Mouse (Mus musculus) heart, embryonic 10.5 days (tissue): ENCODE measurements around the gene Pih1d1. TPM values are rescaled to one million over a fixed set of nuclear protein-coding genes. Genes with fewer than 3 reads are reported as not detected.

ENCODE experiments used
- DNase-seq: peaks from one replicate; pipeline ENCODE4 v3.0.0-alpha.2; 2017; ENCODE audit warnings: low spot score
- H3K27ac ChIP-seq: fragments of 300-500 bp; sonication (generic); 2 replicates; pipeline ENCODE4 v1.5.1; 2016; ENCODE audit warnings: mild to moderate bottlenecking
- H3K27me3 ChIP-seq: fragments of 300-500 bp; sonication (generic); 2 replicates; pipeline ENCODE4 v1.6.1; 2016; ENCODE audit warnings: mild to moderate bottlenecking; ENCODE audit not compliant: poor library complexity, insufficient read depth, severe bottlenecking
- H3K36me3 ChIP-seq: fragments of 300-500 bp; sonication (generic); 2 replicates; pipeline ENCODE4 v1.6.1; 2016; ENCODE audit warnings: mild to moderate bottlenecking, moderate library complexity
- H3K4me1 ChIP-seq: fragments of 300-500 bp; sonication (generic); 2 replicates; pipeline ENCODE4 v1.6.1; 2016; ENCODE audit warnings: mild to moderate bottlenecking
- H3K4me3 ChIP-seq: fragments of 300-500 bp; sonication (generic); 2 replicates; pipeline ENCODE4 v1.5.1; 2016; ENCODE audit warnings: mild to moderate bottlenecking, moderate library complexity
- H3K9me3 ChIP-seq: fragments of 300-500 bp; sonication (generic); 2 replicates; pipeline ENCODE4 v1.6.1; 2016; ENCODE audit warnings: mild to moderate bottlenecking, moderate library complexity
- WGBS: fragments of 180-500 bp; shearing (Covaris S2); methylation state at CpG from one replicate; pipeline ENCODE4 v1.1.7; 2016; 5-methylcytosine and 5-hydroxymethylcytosine counted together
- polyA plus RNA-seq: library from polyadenylated mRNA; unstranded; fragments of >200 nt; fragmentation: Nextera tagmentation; extraction: Ambion mirVana; gene quantifications from 2 replicates; pipeline ENCODE4 v1.2.1, GENCODE M21; 2016

Gene Pih1d1
- polyA plus RNA-seq, 1 experiment from 2014 or later, result 102 TPM

DNA sequence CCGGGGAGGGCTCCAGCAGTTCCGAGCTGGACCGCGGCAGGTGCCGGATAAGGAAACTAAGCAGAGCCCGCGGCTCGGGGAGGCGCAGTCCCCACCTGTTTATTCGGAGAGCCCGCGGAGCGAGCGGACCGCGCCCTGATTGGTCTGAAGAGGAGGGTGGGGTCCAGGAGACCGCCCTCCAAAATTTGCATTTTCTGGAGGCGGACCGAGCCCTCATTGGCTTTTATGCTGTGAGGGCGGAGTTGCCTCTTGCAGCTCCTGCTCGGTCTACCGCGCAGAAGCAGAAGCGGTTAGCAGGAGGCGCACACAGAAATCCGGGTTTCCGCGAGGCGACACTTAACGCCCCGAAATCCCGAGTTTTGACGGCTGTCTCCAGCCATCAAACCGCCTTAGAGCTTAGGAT is 28.1 kb downstream of the Pih1d1 start:
- H3K36me3 ChIP-seq, result no peaks in the 10 kb centered on the region
- H3K4me1 ChIP-seq, result peaks cover 26% of the 10 kb centered on the region
- DNase-seq, result peak; percentile 95
- peaks cover 100% of the 10 kb centered on the region for H3K27me3 ChIP-seq
- WGBS, result under 1% methylated on average over 34 of the region's 34 CpGs
- peak overlapping the region; percentile 49 for H3K4me3 ChIP-seq
- H3K27ac ChIP-seq, result no peak overlapping the region
- H3K9me3 ChIP-seq, result no peaks in the 10 kb centered on the region

DNA sequence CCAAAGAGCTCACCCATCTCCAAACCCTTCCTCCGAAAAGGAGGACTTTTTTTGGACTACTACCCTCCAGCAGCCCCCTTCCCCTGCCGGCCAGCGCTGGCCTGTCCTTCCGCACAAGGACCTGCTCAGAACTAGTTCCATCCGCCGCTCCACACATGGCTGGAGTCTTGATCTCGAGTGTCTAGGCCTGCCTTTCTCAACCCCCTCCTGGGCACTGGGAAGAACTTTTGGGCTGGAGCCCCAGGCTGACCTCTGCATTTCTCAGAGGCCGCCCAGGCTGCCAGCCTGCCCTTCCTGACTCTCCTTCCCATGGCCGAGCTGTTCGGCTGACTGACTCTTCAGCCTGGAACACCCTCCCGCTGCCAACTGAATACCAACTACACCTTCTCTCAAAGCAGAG is 28.5 kb downstream of the Pih1d1 start:
- Histone ChIP-seq H3K4me3 (peak overlapping the region; percentile 49), H3K9me3 (no peaks in the 10 kb centered on the region), H3K4me1 (peaks cover 26% of the 10 kb centered on the region), H3K27ac (no peak overlapping the region), H3K27me3 (peaks cover 99% of the 10 kb centered on the region), H3K36me3 (no peaks in the 10 kb centered on the region)
- WGBS, result 21% methylated on average over 11 of the region's 11 CpGs
- no peak for DNase-seq

DNA sequence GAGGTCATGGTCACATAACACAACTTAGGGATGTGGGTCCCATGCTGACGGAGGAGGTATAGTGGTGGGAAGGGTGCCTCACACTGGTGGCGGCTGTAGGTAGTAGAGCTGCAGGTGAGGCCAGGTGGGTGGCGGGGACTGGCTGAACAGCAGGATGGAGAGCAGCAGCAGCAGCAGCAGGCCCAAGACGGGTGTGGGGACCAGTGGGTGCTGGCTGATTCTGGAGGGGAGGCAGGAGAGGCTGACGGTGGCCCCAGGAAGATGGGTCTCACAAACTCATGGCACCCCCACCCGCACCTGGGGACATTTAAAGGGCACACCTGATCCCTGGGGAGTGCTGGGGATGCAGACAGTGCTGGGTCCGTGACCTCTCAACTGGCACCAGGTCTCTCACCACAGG is 29.6 kb downstream of the Pih1d1 start:
- peaks cover 99% of the 10 kb centered on the region for H3K27me3 ChIP-seq
- H3K4me3 ChIP-seq, result no peak overlapping the region
- no peaks in the 10 kb centered on the region for H3K9me3 ChIP-seq
- peaks cover 26% of the 10 kb centered on the region for H3K4me1 ChIP-seq
- DNase-seq, result no peak
- WGBS, result 64% methylated on average over 7 of the region's 7 CpGs
- no peaks in the 10 kb centered on the region for H3K36me3 ChIP-seq
- no peak overlapping the region for H3K27ac ChIP-seq

DNA sequence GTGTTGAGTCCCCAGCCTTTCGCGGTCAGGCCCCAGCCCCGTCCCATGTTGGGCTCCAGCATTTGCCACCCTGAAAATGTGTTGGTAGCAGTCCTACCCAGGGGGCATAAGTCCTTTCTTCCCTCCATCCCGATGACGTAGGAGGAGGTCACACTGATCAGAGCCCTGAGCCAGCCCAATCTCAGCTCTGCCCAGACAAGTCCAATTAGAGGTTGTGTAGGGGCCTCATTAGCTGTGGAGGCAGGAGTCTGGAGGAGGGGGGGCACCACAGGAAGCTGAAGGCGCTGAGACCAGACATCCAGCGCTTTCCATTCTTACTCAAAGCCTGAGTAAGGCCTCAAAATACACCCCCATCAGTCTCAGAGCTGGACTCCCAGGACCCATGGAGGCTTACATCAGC is 31.8 kb downstream of the Pih1d1 start:
- Histone ChIP-seq H3K4me3 (no peak overlapping the region), H3K27me3 (peaks cover 98% of the 10 kb centered on the region), H3K4me1 (peaks cover 22% of the 10 kb centered on the region), H3K9me3 (no peaks in the 10 kb centered on the region), H3K27ac (no peak overlapping the region), H3K36me3 (no peaks in the 10 kb centered on the region)
- DNase-seq, result no peak
- WGBS, result 67% methylated on average over 7 of the region's 7 CpGs

DNA sequence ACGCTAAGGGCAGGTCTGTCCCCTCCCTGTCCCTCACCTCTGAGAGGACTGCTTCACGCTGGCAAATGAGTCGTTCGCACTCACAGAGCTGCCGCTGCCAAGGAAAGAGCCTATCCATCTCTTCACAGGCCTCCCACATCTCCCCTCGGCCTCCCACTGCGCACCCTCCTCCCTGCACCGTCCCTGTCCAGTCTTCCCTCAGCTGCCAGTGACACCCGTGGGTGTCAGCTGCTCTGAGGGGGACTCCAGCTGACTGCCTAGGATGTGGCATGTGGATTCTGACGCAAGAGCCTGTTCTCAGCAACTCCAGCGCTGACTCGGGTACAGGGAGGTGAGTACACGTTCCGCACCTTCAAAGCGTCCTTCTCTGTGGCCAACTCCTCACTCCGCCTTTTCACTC is 35.5 kb downstream of the Pih1d1 start:
- Histone ChIP-seq H3K36me3 (no peaks in the 10 kb centered on the region), H3K27me3 (peaks cover 89% of the 10 kb centered on the region), H3K4me3 (no peak overlapping the region), H3K27ac (no peak overlapping the region), H3K9me3 (no peaks in the 10 kb centered on the region), H3K4me1 (peaks cover 28% of the 10 kb centered on the region)
- no peak for DNase-seq
- 45% methylated on average over 16 of the region's 16 CpGs for WGBS

DNA sequence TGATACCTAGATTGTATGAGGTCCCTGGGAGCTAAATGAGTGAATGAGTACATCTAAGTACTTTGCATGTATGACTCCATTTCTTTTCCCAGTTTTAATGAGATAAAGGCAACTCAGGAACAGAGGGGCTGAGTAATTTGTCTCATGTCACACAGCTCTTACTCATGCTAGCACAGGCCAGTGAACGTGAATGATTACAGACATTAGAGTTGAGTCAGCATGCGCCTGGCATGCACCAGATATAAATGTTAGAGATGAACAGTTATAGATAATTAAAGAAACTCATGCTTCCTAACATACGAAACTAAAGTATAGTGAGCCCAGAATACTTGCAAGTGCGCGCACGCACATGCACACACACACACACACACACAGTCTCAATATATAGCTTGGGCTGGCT is 36.1 kb downstream of the Pih1d1 start:
- WGBS, result 88% methylated on average over 6 of the region's 6 CpGs
- no peaks in the 10 kb centered on the region for H3K36me3 ChIP-seq
- no peak overlapping the region for H3K27ac ChIP-seq
- DNase-seq, result no peak
- no peak overlapping the region for H3K4me3 ChIP-seq
- H3K9me3 ChIP-seq, result no peaks in the 10 kb centered on the region
- peaks cover 84% of the 10 kb centered on the region for H3K27me3 ChIP-seq
- peaks cover 31% of the 10 kb centered on the region for H3K4me1 ChIP-seq

DNA sequence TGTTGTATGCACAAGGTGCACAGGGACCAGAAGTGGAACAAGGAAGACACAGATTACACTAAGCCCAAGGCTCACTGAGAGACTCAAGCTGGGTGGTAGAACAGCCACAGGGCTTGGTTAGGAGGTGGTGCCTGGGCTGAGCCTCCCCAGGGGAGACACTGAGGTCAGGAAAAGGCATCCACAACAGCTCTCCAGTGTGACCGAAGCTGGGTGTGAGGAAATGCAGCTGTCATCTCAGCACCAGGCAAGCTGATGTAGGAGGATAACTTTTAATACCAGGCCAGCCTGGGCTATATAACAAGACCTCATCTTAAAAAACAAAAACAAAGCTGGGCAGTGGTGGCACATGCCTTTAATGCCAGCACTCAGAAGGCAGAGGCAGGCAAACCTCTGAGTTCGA is 37.1 kb downstream of the Pih1d1 start:
- H3K4me3 ChIP-seq, result no peak overlapping the region
- peaks cover 41% of the 10 kb centered on the region for H3K4me1 ChIP-seq
- no peak for DNase-seq
- no peaks in the 10 kb centered on the region for H3K9me3 ChIP-seq
- 61% methylated on average over 2 of the region's 2 CpGs for whole genome bisulfite sequencing
- H3K36me3 ChIP-seq, result no peaks in the 10 kb centered on the region
- H3K27ac ChIP-seq, result 0 out of 2 replicates have a peak overlapping the region, but pooled peaks have one; percentile 11
- H3K27me3 ChIP-seq, result peaks cover 79% of the 10 kb centered on the region

DNA sequence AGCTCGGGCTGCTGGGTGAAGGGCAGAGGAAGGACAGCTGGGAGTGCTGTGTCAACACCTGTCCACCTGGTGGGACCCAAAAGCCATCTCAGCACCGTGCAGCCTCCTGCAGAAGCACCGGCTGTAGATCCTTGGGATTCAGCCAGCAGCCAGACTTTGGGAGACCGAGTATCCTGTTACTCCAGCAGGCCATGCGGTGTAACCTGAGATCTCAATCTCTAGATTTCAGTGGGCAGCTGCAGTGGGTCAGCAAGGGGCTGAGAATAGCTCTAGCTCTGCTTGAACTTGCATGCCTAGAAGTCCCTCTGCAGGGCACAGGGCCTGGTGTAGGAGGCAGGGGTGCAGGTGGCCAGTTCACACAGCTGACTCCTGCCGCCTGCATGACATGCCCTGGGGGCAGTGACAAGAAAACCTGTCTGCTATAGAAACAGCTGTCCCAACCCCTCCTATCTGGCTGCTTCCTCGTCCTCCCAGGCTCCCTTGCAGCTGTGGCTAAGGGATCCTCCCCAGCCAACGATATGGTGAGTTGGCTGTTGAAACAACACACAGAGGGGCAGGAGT is 37.8 kb downstream of the Pih1d1 start:
- Histone ChIP-seq H3K27ac (peak overlapping the region; percentile 37; the same call in 1 of the 2 replicates), H3K4me1 (peaks cover 47% of the 10 kb centered on the region), H3K4me3 (no peak overlapping the region; the same call in 1 of the 2 replicates), H3K36me3 (no peaks in the 10 kb centered on the region), H3K27me3 (peaks cover 79% of the 10 kb centered on the region), H3K9me3 (no peaks in the 10 kb centered on the region)
- whole genome bisulfite sequencing, result 16% methylated on average over 8 of the region's 8 CpGs
- DNase-seq, result no peak

DNA sequence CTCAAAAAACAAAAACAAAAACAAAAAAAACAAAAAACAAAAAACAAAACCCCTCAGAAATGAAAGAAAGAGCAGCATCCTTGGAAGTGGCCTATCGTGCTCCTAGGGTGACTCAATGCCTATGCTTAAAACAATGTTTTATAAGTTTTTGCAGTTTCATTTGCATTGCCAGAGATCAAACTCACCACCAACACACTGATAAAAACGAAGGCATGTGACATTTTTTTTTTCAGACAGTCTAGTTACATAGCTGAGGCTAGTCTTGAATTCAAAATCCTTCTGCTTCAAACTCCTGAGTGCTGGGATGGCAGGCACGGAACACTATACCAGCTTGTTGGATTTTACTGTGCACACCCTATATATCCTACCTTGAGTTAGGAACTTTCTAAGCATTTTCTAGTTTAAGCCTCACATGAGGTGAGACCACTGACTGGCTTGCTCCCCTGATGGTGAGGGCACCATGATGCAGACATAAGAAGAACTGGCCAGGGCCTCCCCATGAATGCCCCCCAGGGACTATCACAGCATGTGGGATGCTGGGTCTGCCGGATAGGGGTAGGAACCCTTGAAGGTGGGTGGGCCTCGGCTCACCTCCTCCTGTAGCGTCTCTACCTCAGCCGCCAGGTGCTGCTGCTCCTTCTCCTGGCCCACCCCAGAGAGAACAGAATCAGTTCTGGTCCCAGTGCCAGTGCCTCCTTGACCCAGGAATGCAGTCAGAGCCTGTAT is 38.6 kb downstream of the Pih1d1 start:
- no peak for DNase-seq
- Histone ChIP-seq H3K27ac (peak overlapping the region; percentile 62), H3K36me3 (no peaks in the 10 kb centered on the region), H3K4me1 (peaks cover 52% of the 10 kb centered on the region), H3K4me3 (no peak overlapping the region), H3K9me3 (no peaks in the 10 kb centered on the region), H3K27me3 (peaks cover 75% of the 10 kb centered on the region)
- 78% methylated on average over 7 of the region's 7 CpGs for WGBS

DNA sequence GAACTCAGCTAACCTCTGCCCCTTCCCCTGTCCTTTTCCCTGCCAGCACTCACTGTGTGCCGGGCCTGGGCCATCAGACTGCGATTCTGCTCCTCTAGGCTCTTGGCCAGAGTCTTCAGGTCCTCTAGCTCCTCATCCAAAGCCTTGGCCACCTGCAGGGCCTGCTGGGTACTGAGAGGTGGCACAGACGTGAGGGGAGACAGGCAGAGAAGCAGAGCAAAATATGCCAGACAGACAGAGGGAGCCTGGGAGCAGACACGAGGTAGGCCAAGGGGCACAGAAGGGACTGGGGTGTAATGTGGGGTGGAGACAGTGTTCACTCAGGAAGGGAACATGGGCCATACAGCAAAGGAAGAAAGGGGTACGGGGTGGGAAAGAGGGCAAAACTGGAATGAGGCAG is 39.3 kb downstream of the Pih1d1 start:
- H3K27me3 ChIP-seq, result peaks cover 72% of the 10 kb centered on the region
- no peaks in the 10 kb centered on the region for H3K9me3 ChIP-seq
- H3K4me3 ChIP-seq, result no peak overlapping the region
- DNase-seq, result no peak
- 59% methylated on average over 5 of the region's 5 CpGs for WGBS
- H3K36me3 ChIP-seq, result no peaks in the 10 kb centered on the region
- peaks cover 57% of the 10 kb centered on the region for H3K4me1 ChIP-seq
- peak overlapping the region; percentile 62 for H3K27ac ChIP-seq

DNA sequence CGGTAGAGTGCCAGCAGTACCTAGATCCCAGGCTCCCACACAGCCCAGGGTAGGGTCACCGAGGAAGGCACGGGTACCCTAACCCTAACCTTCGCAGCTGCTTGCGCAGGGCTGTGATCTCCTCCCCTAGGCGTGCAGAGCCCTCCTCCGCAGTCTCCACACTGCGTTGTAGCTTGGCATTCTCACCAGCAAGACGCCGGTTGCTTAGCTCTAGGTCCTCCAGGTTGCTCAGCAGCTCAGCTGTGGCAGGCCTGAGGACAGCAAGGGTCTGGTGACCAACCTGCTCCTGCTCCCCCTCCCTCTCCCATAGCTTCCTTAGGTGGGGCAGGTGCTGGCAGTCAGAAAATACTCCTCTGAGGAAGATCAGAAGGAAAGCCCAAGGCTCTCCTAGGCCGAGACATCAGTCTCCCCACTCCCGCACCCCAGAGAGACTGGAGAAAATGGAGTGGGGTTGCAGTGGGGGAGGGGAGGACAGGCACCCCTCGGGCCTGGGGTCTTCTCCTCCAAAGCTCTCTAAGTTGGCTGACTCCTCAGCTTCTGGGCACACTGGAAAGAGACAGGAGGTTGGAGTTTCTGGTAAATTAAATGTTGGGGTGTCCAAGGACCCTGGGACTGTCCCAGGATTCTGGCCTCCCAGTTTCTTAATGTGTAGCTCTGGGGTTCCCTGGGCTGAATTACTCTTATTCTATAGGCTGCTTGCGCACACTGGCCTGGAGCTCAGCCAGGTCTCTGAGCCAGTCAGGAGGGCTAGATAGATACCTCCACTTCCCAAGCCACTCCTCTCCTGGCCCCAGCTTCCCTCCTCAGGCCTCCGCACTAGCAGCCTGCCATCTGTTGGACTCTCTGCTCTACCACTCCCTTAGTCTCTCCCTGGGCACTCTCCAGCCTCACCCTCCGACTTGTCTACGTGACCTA is 40.0 kb downstream of the Pih1d1 start:
- no peak for DNase-seq
- H3K4me3 ChIP-seq, result no peak overlapping the region
- 73% methylated on average over 17 of the region's 17 CpGs for WGBS
- peaks cover 64% of the 10 kb centered on the region for H3K27me3 ChIP-seq
- H3K27ac ChIP-seq, result no peak overlapping the region
- H3K9me3 ChIP-seq, result no peaks in the 10 kb centered on the region
- H3K36me3 ChIP-seq, result no peaks in the 10 kb centered on the region
- peaks cover 60% of the 10 kb centered on the region for H3K4me1 ChIP-seq

DNA sequence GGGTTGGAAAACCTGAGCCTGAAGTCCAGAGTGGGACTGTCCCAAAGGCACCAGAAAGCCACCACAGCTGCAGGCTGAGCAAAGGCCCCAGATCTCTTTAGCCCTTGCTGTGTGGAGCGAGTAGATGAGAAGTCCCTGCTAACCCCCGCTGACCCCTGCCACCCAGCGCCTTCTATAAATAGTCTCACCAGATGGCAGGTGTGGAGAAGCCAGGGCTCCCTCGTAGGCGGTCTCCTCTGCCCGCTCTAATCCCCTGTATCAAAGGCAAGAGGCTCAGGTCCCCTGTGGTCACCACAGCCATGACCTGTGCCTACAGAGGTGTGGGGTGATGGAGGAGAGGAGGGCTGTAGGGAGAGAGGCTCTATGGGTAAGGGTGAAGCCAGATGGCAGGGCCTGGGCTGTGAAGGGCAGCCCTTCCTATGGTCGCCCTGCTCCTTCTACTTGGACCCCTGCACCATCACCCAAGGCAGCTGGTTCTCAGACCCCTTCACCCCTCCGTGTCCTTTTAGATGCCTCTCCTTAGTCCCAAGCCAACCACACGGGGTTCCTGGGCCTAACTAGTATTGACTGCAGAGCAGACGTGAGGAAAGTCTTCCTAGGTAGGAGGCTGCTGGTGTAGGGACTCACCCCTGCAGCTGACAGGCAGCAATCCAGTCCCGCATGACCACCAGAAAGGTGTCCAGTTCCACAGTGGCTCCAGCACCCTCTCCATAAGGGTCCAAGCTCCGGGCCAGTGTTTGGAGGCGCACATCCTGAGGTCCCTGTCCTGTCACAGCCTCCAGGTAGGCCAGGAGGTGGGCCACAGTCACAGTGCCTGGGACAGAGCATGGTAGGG is 41.5 kb downstream of the Pih1d1 start:
- Histone ChIP-seq H3K27ac (peak overlapping the region; percentile 19), H3K9me3 (no peaks in the 10 kb centered on the region), H3K27me3 (peaks cover 53% of the 10 kb centered on the region), H3K36me3 (no peaks in the 10 kb centered on the region), H3K4me1 (peaks cover 60% of the 10 kb centered on the region), H3K4me3 (no peak overlapping the region)
- no peak for DNase-seq
- WGBS, result 49% methylated on average over 13 of the region's 13 CpGs
